Mouse (Mus musculus): ENCODE data around the gene Mroh2a. TPM values are rescaled to one million over a fixed set of nuclear protein-coding genes. Genes with fewer than 3 reads are reported as not detected.

The Mroh2a gene
- polyA plus RNA-seq, 1 experiment from 2014 or later: 0.28 TPM

DNA sequence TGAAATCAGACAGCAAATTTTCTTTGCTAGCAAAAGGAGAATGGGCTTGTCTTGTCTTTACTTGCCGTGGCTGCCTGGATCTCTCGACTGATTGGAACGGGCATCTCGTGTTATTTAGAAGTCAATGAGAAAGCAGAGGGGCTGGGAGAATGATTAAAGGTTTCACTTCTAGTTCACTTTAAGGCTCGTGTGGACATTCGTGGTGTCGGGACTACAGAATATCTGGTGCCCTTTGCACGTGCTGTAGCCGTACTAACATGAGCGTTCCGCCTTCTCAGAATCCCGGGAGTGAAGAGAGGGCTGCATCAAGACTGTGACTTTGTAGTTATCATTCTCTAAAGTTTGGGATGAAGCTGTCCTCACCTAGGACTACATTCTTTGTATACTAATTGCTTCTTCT lies 80.4 kb downstream of the Mroh2a start:
- no peaks in the 10 kb centered on the region for H3K4me1 ChIP-seq (replicated peaks)
- no peaks in the 10 kb centered on the region for H3K36me3 ChIP-seq (replicated peaks)
- H3K27me3 ChIP-seq: no peaks in the 10 kb centered on the region
- 0 out of 2 replicates have a peak, but pooled peaks cover 24% of the 10 kb centered on the region for H3K9me3 ChIP-seq (replicated peaks)
- no peak overlapping the region for H3K27ac ChIP-seq (replicated peaks)
- H3K4me2 ChIP-seq: no peak overlapping the region
- no peak overlapping the region for H3K9ac ChIP-seq
- no peak for ATAC-seq (ENCODE audit: insufficient read depth)
- H3K4me3 ChIP-seq (replicated peaks): no peak overlapping the region
- 52% methylated on average over 12 of the region's 12 CpGs for WGBS (ENCODE audit: insufficient replicate concordance)

- 33% methylated on average over 2 of the region's 2 CpGs for WGBS (ENCODE audit: insufficient replicate concordance)
- ATAC-seq (ENCODE audit: insufficient read depth): no peak
- 0 out of 2 replicates have a peak, but pooled peaks cover 13% of the 10 kb centered on the region for H3K9me3 ChIP-seq (replicated peaks)
- H3K27ac ChIP-seq (replicated peaks): no peak overlapping the region
- no peak overlapping the region for H3K9ac ChIP-seq
- no peaks in the 10 kb centered on the region for H3K36me3 ChIP-seq (replicated peaks)
- no peaks in the 10 kb centered on the region for H3K4me1 ChIP-seq (replicated peaks)
- no peaks in the 10 kb centered on the region for H3K27me3 ChIP-seq
- no peak overlapping the region for H3K4me3 ChIP-seq (replicated peaks)
- no peak overlapping the region for H3K4me2 ChIP-seq
Measured at GRCm38 (mm10) chr1:88309020-88309419, 82.2 kb downstream of the Mroh2a start.

DNA sequence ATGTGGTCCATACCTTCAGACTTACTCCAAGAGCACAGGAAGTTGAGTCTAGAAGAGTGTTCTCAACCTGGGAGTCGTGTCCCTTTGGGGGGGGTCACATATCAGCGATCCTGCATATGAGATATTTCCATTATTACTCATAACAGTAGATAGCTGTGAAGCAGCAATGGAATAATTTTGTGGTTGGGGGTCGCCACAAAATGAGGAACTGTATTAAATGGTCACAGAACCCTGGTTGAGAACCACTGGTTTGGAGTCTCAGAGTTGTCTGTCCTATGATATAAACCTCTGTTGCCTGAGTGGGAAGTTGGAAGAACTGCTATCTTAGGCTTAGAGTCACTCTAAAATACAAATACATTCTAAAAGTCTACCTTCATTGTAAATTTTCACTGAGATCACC lies 83.1 kb downstream of the Mroh2a start:
- no peaks in the 10 kb centered on the region for H3K4me1 ChIP-seq (replicated peaks)
- H3K9me3 ChIP-seq (replicated peaks): 0 out of 2 replicates have a peak, but pooled peaks cover 8% of the 10 kb centered on the region
- no peak overlapping the region for H3K9ac ChIP-seq
- H3K4me2 ChIP-seq: no peak overlapping the region
- 28% methylated on average over 3 of the region's 3 CpGs for WGBS (ENCODE audit: insufficient replicate concordance)
- H3K27ac ChIP-seq (replicated peaks): no peak overlapping the region
- no peak overlapping the region for H3K4me3 ChIP-seq (replicated peaks)
- no peak; the same call in 1 of the 2 replicates for ATAC-seq (ENCODE audit: insufficient read depth)
- H3K36me3 ChIP-seq (replicated peaks): no peaks in the 10 kb centered on the region
- no peaks in the 10 kb centered on the region for H3K27me3 ChIP-seq

DNA sequence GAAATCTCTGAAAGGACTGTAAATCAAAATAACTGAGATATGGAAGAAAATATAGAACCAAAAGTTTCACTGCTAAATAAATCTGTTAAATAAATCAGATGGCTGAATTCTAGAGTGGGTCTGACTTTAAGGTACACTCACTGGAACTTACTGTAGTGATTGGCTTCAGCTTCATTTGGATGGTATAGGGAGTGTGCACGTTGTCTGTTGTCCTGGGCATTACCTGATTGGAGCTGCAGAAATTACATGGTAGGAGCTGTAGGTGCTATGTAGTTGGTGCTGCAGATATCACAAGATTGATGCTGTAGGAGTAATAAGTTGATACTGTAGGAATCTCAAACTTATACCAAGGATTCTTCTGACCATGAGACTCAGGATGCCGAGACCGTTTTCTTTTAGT lies 83.6 kb downstream of the Mroh2a start:
- 0 out of 2 replicates have a peak, but pooled peaks cover 8% of the 10 kb centered on the region for H3K9me3 ChIP-seq (replicated peaks)
- no peaks in the 10 kb centered on the region for H3K27me3 ChIP-seq
- no peak overlapping the region for H3K9ac ChIP-seq
- H3K36me3 ChIP-seq (replicated peaks): no peaks in the 10 kb centered on the region
- ATAC-seq (ENCODE audit: insufficient read depth): no peak
- WGBS (ENCODE audit: insufficient replicate concordance): 55% methylated on average over 3 of the region's 3 CpGs
- H3K27ac ChIP-seq (replicated peaks): no peak overlapping the region
- no peak overlapping the region for H3K4me3 ChIP-seq (replicated peaks)
- no peaks in the 10 kb centered on the region for H3K4me1 ChIP-seq (replicated peaks)
- no peak overlapping the region for H3K4me2 ChIP-seq

Other genes starting within 250 kb of the Mroh2a start
- 8.2 and 8.7 TPM in 2 replicates for gene Usp40, start 218.4 kb upstream of the Mroh2a start, polyA plus RNA-seq (2015; fragmentation: Nextera tagmentation; extraction: Ambion mirVana)
- gene Ugt1a10, start 171.6 kb upstream of the Mroh2a start, polyA plus RNA-seq (2015; fragmentation: Nextera tagmentation; extraction: Ambion mirVana): not detected in 2 replicates
- gene Ugt1a9, start 156.2 kb upstream of the Mroh2a start, polyA plus RNA-seq (2015; fragmentation: Nextera tagmentation; extraction: Ambion mirVana): 0.36 and 0.59 TPM in 2 replicates
- not detected in 2 replicates for gene Ugt1a8, start 139.2 kb upstream of the Mroh2a start, polyA plus RNA-seq (2015; fragmentation: Nextera tagmentation; extraction: Ambion mirVana)
- gene Ugt1a7c, start 131.9 kb upstream of the Mroh2a start, polyA plus RNA-seq (2015; fragmentation: Nextera tagmentation; extraction: Ambion mirVana): 2.8 and 3.1 TPM in 2 replicates
- gene Ugt1a6b, start 123.7 kb upstream of the Mroh2a start, polyA plus RNA-seq (2015; fragmentation: Nextera tagmentation; extraction: Ambion mirVana): 10.9 and 13.6 TPM in 2 replicates
- 15.4 and 19.2 TPM in 2 replicates for gene Ugt1a6a, start 92.2 kb upstream of the Mroh2a start, polyA plus RNA-seq (2015; fragmentation: Nextera tagmentation; extraction: Ambion mirVana)
- gene Ugt1a5, start 61.0 kb upstream of the Mroh2a start, polyA plus RNA-seq (2015; fragmentation: Nextera tagmentation; extraction: Ambion mirVana): not detected in 2 replicates
- gene Ugt1a2, start 26.4 kb upstream of the Mroh2a start, polyA plus RNA-seq (2015; fragmentation: Nextera tagmentation; extraction: Ambion mirVana): 0.10 and 0.17 TPM in 2 replicates
- 9.8 and 10.4 TPM in 2 replicates for gene Dnajb3, start 21.2 kb upstream of the Mroh2a start, polyA plus RNA-seq (2015; fragmentation: Nextera tagmentation; extraction: Ambion mirVana)
- gene Ugt1a1, start 15.0 kb upstream of the Mroh2a start, polyA plus RNA-seq (2015; fragmentation: Nextera tagmentation; extraction: Ambion mirVana): 0.20 TPM in 1 of 2 replicates, not detected in the other
- gene Hjurp, start 50.6 kb downstream of the Mroh2a start, polyA plus RNA-seq (2015; fragmentation: Nextera tagmentation; extraction: Ambion mirVana): 62.7 and 70.9 TPM in 2 replicates
- gene Trpm8, start 50.7 kb downstream of the Mroh2a start, polyA plus RNA-seq (2015; fragmentation: Nextera tagmentation; extraction: Ambion mirVana): not detected in 2 replicates
- gene Spp2, start 180.0 kb downstream of the Mroh2a start, polyA plus RNA-seq (2015; fragmentation: Nextera tagmentation; extraction: Ambion mirVana): 386 and 409 TPM in 2 replicates

All from liver, embryonic 15.5 days (tissue).